Mouse (Mus musculus) left cerebral cortex, adult 8-10 months (tissue): ENCODE data around the gene Gatb. TPM values are rescaled to one million over a fixed set of nuclear protein-coding genes. Genes with fewer than 3 reads are reported as not detected.

Experiments used
- DNase-seq, 2 experiments: peaks; one replicate each; pipeline ENCODE4 v3.0.0; 2022; ENCODE audit warnings: low spot score in 2 of 2
- total RNA-seq, 4 experiments: library from RNA; stranded (reverse); gene quantifications; 2 replicates each; pipeline ENCODE4 v1.2.4; 2022

Gatb gene
- total RNA-seq, 4 experiments from 2014 or later: 19.2 to 30.9 (median 24.2) TPM

DNA sequence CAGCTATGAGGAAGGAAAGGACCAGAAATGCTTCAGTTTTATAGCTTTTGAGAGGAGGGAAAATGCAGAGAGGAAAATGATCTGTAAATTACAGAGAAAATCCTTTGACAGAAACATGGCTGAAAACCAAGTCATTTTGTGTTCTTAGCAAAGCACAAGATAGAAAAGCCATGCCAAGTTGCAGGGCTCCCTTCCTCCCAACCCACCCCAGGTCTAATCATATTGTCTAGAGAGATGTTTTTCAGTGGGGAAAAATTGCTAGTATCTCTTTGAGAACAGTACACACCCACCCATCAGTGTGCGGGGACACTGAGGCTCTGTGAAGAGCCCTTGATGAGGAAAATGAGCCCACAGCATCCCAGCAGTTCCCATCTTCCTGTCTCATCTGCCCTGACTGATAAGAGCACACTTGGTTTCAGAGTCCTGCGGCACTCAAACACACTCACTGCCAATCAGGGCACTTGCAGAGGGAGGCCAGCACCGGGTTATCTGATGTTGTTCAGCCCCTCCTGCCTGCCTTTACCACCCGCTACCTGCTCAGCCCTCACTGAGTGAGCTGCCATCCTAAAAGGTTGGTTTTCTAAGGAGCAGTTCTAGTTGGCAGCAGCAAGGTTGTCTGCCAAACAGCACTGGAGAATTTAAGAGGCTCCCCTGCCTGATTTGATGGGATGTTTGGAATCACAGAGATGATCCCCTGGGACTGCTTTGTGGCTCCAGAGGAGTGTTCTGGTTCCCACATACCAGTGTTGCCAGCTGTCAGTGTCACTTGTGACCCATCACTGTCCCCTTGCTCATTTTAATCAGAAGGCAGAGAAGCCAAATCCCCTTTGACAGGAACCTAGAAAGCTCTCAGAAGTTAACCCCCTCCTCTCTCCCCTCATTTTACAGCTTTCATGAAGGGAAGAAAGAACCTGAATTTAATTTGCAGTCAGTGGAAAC, 79.1 kb downstream of the Gatb start:
- no peak for DNase-seq

DNA sequence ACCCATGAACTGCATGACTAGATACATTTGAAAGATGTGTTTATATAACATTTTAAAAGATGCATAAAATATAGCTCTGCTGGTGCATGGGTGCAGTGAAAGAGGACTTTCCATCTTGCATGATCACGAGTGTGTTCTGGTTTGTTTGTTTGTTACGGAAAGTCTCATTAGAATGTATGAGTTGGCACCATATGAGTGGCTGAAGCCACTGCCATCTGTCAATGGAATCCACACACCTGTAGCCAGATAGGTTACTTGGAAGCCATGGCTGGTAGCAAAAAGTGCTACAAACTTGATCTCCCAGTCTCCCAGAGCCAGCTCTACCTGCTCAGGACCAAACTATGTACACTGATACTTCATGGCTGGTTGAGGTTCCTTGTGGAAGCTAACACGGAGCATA, 81.6 kb downstream of the Gatb start:
- no peak for DNase-seq

DNA sequence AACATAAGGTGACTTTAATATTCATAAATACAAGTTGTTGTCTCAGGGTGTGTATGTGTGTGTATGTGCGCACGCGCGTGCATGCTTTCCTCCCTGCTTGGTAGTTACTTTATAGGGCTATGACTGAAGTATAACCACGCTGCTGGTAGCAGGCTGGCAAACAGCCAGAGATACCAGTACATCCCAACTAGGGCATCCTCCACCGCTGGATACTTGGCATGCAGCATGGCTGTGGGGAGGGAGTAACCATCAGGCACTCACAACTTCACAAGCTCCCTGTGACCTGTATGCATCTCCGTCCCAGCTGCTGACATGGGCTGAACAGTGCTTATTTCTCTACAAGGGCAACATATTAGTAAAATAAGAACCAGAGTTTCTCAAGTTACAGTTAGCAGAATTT, 85.8 kb downstream of the Gatb start:
- no peak for DNase-seq

DNA sequence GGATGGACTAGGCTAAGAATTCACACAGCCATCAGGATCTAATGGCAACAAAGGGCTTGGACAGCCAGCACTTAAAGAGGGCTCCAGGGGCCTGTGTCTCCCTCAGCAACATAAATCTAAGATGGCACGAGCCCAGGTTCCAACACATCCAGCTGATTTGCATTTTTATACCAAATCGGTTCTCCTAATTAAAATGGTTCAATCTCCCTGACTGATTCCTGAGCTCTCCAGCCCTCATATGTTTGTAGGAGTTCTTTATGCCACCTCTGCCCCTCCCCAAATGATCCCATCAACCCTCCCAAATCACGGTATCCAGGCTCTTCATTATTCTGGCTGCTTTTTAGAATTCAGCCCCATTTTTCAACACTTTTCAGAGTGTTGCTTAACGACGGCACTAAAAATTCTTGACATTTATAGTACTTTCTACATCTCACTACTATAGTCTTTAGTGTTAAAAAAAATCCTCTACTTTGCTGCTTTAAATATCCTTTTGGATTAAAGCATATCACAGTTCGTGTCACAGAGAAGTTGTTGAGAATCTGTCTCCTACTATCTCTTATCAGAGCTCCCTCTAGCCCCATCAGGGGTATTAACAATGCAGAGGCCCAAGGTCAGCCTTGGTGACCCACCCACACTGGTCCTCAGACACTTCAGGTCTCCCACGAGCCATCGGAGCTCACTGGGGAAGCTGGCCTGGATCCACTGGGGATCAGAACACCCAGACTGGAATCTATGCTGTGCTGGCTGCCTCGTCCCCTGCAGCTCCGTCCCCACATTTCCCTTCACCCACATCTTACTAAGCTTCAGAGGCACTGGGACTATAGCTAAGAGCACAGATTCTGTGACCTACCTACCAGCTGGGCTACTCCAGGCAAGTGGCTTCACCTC, 88.3 kb downstream of the Gatb start:
- peak in 1 of 2 experiments; percentile 50 for DNase-seq

DNA sequence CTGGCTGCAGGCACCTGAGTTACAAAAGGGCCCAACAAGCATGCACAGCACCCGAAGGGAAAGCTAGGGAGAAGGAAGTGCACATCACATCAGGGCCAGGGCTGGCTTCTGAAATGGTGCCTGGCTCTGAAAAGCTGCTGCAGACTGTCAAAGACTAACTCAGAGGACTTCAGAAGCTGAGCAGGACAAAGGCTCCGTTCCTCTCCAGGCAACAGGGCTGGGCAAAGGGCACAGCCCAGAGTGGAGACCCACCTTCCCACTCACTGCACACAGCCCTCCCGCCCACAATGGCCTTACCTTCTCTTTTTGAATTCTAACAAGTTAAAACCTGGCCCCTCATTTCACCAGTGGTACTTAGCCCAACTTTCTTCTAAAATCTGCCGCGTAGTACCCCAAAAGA, 89.9 kb downstream of the Gatb start:
- DNase-seq: no peak

DNA sequence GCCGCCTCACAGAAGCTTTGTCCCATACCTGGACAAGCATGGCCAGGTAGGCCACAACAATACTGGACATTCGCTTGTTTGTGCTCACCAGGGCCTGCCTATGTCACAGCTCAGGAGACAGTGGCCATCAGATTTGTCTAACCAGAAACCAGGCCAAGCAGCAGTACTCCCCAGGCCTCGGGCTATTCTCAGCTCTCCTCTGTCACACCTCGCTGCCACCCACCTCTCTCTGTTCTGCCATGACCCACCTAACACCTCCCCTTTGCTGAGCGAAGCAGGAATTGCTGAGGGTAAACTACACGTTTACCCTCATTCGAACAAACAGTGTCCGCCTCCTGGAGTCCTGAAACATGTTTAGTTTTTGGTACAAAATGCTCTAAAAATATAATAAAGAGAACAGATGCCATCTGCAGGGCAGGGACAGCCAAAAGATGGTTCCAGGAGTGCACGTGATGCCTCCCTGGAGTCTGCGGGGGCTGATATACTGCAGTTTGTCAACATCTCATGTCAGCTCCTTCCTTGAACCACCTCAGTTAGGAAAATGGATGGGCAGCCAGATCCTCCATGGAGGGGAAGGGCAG, 90.8 kb downstream of the Gatb start:
- peak in 1 of 2 experiments; percentile 85 for DNase-seq

DNA sequence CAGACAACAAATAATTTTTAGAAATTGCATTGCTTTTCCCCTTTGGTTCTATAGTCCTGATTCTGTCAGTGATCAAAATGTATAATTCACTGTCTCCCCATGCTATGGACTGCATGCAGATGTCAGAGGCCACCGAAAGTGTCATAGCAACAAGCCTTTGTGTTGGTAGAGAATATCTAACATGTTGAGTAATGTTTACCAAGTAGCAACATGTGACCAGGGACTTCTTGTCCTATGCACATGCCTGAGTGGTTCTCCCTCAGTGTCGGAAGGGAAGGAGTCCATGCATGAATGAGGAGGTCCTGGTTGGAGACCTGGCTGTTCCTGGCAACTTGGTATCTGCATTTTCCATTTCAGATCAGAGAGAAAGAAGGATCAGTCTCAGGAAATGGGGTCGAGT, 92.2 kb downstream of the Gatb start:
- DNase-seq: no peak

DNA sequence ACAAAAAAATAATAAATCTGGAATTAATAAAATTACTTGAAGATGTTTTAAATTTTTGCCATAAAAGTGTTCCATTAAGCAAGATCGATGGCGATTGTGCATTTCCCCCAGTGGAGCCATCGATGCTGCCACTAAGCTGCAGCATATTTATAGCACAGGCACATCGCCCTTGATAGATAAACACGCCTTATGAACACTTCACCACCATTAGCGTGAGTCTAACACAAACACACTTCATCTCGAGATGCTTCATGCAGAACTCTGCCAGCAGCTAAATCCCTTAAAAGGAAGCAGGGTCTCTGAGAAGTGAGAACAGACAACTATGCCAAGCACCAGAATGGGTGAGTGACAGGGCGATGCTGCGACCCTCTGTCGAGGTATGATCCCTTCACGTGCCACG, 92.8 kb downstream of the Gatb start:
- no peak for DNase-seq

DNA sequence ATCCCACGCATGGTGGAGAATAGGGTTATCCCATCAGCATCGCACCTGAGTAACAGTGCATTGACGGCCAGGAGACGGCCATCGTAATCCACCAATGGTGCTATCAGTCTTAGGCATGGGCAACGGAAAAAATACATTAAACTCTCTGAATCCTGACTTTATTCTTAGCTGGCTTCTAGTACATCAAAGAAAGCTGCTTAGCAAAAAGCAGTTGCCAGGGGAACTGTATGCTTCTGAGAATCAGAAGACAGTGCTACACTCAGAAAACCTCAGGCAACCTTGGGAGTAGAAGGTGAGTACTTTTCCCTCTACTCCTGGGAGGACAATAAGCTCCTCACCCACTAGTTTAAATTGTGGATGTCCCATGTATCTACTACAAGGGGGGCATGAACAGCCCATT, 93.8 kb downstream of the Gatb start:
- no peak for DNase-seq

DNA sequence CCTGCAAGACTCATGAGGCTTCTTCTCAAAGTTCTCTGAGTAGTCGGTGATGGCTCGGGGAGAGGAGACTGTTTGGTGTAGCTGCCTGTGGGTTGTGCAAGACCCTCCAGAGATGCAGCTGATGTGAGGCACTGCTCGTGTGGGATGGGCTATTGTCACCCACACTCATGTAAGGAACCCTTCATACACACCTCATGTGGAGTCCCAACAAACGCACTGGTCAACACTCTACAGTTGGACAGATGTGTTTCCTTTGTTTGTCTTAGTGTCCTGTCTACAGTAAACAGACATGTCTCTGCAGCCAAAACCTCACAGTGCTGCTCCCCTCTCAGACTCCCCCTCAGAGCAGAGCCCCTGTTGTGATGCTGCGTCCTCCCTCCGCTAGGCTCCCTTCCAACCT, 95.9 kb downstream of the Gatb start:
- no peak for DNase-seq

DNA sequence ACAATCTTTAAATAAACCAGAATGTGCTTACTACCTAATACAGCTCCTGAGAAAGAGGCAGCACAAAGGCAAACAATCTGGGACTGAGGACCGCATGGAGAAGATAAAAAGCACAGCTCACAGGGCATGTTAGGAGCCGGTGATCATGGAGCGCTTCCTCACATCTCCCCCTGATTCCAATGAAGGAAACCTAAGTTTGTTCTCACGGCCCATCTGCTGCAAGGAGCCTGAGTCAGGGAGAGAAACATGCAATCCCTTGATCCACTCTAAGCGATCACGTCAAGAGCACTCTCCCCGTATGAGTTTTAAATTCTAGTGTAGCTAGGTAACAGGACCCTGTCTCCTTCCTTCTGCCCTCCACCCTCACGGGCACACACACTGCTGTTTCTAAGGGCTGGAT, 103.2 kb downstream of the Gatb start:
- DNase-seq: no peak

DNA sequence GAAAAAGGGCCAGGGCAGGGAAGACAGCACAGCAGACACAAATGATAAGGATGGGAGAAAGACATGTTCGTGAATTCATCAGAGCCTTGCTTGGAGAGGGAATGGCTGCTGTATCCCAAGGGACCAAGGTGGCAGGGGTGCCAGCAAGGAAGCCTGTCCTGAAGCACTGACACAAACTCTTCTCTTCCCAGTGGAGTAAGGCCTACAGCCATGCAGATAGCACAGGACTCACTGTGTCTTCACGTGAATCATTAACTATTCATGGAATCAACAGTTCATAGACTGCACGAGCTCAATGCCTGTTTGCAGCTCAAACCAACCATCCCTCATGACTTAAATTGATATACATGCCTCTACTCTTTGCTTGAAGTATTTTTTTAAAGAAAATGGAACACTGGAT, 104.0 kb downstream of the Gatb start:
- DNase-seq: no peak

DNA sequence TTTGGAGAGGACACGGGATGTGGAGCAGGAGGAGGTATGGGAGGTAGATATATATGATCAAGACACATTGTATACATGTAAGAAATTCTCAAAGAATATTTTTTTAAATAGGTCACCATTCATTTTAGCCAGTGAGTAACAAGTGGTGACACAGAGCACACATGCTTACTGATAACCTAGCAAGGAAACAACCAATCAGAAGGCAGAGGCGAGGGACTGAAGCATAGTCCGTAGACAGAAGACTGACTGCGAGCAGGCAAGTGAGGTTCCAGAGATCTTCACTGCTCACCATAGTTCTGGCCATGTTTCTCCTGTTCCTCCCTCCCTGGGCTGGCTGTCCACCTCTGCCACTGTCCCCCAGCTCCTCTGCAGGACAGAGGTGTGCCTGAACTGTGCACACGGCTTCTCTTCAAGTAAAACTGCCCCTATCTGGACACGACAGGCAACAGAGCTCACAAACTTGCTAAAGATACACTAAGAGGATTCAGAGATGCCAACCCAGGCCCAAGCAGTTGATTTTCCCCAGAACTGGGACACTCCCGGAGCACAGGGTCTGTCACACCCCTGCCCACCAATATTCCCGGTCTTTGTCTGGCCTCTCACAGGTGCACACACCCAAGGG, 105.5 kb downstream of the Gatb start:
- no peak for DNase-seq

DNA sequence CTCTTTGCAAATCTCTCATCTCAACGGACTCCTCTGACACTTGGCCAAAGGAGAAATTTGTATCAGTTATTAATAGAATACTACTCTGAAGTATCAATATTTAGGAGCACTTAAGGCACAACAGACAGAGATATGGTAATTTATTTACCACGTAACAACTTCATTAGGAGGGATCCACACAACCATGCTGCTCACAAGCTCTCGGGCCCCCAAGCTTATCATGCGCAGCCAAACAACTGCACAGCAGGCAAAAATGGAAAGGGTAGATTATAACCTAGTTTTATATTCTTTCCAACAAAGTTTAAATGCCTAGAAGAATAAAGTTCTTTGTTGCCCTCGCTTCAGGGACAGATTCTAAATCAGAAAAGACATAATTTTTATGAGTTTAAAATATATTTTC, 106.0 kb downstream of the Gatb start:
- no peak for DNase-seq

DNA sequence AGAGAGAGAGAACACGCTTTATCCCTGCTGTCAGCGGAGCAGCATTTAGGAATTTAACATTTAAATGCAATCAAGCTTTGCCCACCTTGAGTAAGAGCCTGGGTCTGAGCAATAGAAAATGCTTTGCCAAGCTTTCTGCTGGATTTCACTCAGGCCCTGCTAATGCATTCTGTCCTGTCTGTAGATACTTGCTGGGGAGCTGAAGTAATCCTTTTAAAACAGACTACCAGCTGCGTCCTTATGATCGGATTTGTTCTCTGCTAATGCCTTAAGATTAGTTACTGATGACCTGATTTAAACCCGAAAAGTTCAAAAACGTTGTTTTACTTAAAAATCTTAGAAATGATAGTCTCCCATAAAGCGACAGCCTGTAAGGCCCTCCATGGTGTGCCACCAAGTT, 107.2 kb downstream of the Gatb start:
- DNase-seq: no peak

DNA sequence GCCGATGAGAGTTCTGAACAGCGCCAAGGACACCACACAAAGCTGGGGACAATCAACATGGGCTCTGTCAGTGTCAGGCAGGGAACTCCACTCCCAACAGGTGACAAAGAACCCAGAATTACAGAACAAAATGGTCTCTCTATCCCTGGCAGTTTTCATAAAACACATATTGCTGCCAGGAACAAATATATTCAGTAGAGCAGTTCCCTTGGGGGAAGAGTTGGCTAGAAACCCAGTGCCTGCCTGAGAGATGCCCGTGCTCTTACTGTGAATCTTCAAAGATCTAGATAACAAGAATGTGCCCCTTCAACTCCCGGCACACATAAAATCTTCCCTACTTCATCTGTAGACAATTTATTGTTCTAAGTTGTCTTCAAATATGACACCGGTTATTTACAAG, 109.7 kb downstream of the Gatb start:
- DNase-seq: no peak

DNA sequence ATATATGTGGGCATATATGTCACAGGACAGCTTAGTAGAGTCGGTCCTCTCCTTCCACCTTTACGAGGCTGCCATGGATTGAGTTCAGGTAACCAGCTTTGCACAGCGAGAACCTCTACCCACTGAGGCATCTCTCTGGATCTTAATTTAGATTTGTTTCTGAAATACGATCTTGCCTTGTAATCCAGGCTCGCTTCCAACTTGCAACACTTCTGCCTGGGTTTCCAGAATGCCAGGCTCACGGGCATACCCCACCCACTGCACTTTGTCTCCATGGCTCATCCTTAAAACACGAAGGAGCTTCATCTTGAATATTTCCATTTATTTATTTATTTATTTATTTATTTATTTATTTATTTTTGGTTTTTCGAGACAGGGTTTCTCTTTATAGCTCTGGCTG, 111.4 kb downstream of the Gatb start:
- no peak for DNase-seq

DNA sequence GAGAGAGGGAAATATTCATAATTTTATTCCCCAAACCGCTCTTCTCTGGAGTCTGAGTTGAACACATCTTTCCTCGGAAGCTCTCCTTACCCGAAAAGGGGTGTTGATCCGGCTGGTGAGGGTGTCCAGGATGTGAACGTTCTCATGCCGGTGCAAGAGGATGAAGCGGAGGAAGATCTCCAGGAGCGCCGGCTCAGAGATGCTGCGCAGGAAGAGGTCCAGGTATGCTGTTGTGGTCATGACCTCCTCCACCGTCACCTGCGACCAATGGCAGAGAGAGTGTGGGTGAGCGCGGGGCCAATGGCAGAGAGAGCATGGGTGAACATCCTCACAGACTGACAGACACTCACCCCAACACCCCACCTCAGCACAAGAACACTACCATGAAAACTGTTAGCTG, 114.4 kb downstream of the Gatb start:
- DNase-seq: no peak

DNA sequence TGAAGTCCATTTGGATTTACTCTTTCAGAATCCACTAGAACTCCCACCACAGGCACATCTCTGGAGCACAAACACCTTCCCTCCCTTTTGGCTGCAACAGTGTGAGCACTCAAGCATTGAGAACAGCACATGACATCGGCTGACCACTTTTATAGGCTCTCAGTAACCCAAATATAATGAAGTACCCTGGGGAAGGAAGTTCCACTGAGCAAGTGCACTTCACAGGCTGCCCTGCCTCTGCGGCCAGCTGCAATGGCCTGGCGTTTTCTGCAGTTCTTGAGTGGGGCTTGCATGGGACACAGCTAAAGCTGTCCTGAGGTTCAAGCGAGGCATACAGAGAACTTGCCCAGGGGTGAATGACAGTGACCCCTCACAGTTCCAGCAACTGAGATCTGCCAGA, 117.2 kb downstream of the Gatb start:
- DNase-seq: no peak

DNA sequence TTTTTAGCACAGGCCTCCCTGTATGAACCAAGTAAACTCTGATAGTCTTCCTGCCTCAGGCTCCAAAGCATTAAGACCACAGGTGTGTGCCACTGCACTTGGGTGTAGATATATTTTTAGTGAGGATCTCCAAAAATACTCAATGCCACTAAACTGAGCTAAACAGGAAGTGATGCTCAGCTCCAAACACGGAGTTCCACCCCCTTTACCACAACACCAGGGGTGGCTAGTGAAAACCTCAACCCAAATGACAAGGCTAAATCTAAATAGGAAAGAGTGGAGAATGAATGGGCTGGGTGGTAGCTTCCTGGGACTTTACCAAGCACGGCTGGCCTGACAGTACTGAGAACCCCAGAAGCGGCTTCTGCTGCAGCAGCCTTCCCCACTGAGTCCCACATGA, 119.1 kb downstream of the Gatb start:
- no peak for DNase-seq

DNA sequence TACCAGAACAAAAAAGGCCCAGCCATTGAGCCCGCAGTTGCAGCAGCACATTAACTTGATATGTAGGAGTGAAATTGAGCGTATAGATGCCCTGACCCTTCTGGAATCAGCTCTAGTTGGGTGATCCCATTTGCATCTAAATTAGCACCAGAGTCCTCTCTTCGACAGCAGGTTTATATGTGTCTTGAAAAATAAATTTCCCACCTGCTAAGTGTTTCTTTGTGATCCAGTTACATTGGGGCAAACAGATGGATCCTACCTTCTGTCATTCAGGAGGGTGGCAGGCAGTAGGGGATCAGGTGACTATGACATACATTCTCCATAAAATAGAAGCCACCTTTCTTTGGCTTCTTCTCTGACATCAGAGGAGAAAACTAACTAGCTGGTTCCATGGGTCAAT, 121.1 kb downstream of the Gatb start:
- no peak for DNase-seq

DNA sequence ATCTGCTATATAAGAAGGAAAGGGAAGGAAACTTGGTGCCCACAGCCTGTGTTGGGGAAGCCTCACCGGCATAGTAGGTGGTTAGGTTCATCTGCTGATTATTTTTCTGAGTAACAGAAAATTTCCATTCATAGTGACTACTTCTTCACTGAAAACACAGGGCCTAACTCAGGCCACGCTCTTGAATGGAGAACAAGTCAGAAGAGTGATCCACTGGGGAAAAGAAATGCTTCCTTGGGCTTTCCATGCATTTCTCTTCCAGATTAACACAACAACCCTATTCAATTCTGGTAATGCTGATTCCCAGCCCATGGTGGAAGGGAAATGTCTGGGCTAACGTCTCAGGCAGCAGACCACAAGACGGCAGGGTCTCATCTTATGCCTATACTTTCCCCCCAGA, 124.6 kb downstream of the Gatb start:
- no peak for DNase-seq
